Mouse (Mus musculus): Measurements from ENCODE around the gene Sfxn3.
"Not testable (repeated sequence)": the region's sequence is repeated elsewhere in the genome, so short reads cannot be mapped to it uniquely, and the experiment has no call there.

Gene Sfxn3

GRCm38 (mm10) chr19:45018351-45018831 is 28.9 kb upstream of the Sfxn3 start:
- DNase-seq (ENCODE audit: low read depth): no peak

DNA sequence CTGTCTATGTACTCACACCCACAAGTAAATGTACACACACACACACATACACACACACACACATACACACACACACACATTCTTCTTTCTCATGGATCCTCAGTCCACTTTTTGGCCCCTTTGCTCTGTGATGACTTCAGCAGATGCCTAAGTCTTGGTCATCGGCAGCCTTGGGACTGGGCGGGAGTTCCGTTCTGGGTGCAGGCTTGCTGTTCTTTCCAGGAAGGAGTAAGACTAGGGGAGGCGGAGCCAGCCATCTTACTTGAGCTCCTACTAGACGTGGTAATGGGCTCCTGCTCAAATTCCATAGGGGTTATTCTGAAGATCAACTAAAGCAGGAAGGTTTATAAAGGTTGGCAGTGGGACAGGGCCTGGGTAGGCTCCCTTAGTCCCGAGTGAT is 27.0 kb upstream of the Sfxn3 start:
- no peak for DNase-seq (ENCODE audit: low read depth)

GRCm38 (mm10) chr19:45021362-45021761 is 25.9 kb upstream of the Sfxn3 start:
- no peak for DNase-seq (ENCODE audit: low read depth)

- DNase-seq (ENCODE audit: low read depth): no peak
These were observed 23.3 kb upstream of the Sfxn3 start for GRCm38 (mm10) chr19:45023993-45024392.

- no peak for DNase-seq (ENCODE audit: low read depth)
These were observed 22.5 kb upstream of the Sfxn3 start for GRCm38 (mm10) chr19:45024775-45025174.

GRCm38 (mm10) chr19:45025937-45026568 is 21.2 kb upstream of the Sfxn3 start:
- no peak for DNase-seq (ENCODE audit: low read depth)

- no peak for DNase-seq (ENCODE audit: low read depth)
These were observed 20.2 kb upstream of the Sfxn3 start for GRCm38 (mm10) chr19:45026958-45027670.

- no peak for DNase-seq (ENCODE audit: low read depth)
These were observed 19.5 kb upstream of the Sfxn3 start for GRCm38 (mm10) chr19:45027848-45028247.

DNA sequence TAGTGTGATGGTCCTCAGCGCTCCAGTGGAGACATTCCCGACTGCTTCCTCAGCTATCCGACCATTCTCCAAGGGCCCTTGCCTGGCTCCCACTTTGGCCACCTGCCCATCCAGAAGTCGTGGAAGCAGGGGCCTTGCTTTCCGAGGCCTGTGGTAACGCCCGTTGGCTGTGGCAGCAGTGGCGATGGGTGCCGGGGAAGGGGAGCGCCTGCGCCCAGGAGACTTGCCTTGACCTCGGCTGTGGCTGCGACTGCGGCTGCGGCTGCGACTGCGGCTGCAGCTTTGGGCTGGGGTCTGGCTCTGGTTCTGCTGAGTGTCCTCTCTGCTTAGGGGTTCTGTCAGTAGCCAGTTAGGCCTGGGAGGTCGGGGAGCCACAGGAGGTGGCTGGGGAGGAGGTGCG is 18.6 kb upstream of the Sfxn3 start:
- DNase-seq (ENCODE audit: low read depth): no peak

GRCm38 (mm10) chr19:45029571-45029970 is 17.7 kb upstream of the Sfxn3 start:
- DNase-seq (ENCODE audit: low read depth): no peak

GRCm38 (mm10) chr19:45030111-45030510 is 17.2 kb upstream of the Sfxn3 start:
- DNase-seq (ENCODE audit: low read depth): peak; percentile 82

DNA sequence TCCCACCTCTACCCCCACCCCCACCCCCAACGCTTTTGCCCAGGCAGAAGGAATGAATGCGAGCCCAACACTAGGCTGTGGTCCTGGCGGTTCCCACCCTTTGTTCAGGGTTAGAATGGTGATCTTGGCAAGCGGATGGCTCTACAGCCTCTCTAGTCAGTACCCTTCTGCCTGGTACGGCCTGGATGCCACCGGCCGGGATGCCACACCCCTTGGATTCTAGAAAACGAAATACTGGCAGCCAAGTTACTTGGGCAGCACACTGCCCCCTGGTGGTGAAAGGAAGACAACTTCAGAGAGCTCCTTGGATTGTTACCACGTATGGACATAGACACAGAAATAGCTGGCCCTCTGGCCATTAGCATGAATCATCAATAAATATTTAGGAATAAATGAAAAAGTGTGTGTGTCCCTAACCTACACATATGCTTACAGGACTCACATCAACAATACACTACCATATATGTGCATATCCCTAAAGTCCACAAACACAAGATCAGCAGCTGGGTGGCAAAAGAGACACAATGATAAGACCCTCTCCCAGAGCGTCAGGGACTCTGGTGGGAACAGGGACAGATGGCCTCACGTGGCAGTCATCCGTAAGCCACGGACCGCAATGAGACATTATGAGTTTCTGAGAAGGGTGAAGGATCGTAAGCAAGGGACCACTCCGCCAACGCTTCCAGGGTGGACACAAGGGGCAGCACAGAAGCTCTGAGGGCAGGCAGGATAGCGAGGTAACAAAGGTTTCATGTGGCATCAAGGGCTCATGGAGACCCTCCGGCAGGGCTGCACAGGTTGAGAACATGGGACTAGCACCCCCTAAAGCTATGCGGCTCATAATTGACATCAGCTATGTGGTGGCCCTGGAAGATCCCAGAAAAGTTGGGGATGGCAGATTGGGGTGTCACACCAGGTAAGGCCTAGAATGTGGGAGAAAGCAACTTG is 16.3 kb upstream of the Sfxn3 start:
- peak; percentile 90 for DNase-seq (ENCODE audit: low read depth)

DNA sequence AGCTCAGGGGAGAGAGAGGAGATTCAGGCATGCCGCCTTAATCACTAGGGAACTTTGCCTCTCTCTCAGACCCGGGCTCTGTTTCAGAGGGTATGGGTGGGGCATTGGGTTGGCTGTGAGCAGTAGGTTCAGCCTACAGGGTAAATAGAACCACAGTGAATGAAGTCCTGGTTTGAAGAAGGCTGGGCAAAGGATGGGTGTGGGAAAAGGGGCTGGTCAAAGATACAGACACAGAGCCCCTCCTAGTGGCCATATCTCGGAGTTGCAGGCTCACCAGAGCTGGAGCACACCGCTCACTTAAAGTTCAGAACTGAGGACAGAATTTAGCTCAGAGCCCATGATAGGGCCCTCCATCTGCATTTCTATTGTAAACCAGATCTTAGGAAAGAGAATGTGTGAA is 15.5 kb upstream of the Sfxn3 start:
- DNase-seq (ENCODE audit: low read depth): peak; percentile 83

GRCm38 (mm10) chr19:45032570-45033332 is 14.6 kb upstream of the Sfxn3 start:
- DNase-seq (ENCODE audit: low read depth): peak; percentile 54

DNA sequence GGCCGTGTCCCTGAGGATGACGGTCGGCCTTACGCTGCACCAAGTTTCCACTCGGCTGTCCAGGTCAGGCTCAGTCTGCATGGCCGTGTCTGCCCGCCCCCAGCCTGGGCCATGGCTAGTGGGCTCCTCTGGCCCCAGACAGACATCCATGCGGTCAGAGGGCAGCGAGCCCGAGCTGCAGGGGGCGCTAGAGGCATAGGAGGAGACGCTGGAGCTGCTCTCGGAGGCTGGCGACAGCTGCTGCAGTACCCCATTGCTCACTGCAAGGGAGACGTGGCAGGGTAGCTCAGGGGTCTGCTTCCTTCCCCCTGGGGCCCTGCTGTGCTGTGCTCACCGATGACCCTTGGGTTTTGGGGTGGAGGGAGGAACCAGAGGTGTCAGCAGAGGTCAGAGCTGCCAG is 10.4 kb upstream of the Sfxn3 start:
- peak; percentile 62 for DNase-seq (ENCODE audit: low read depth)

DNA sequence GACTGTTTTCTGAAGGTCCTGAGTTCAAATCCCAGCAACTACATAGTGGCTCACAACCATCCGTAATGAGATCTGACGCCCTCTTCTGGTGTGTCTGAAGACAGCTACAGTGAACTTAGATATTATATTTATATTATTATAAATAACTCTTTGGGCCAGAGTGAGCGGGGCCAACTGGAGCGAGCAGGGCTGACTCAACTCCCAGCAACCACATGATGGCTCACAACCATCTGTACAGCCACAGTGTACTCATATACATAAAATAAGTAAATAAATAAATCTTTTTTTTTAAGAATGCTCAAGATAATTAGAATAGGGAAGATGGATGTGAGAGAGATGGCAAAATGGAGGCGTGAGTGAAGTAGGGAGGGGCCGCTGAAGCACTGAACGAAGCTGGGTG is 9.1 kb upstream of the Sfxn3 start:
- not testable (repeated sequence) for DNase-seq (ENCODE audit: low read depth)

DNA sequence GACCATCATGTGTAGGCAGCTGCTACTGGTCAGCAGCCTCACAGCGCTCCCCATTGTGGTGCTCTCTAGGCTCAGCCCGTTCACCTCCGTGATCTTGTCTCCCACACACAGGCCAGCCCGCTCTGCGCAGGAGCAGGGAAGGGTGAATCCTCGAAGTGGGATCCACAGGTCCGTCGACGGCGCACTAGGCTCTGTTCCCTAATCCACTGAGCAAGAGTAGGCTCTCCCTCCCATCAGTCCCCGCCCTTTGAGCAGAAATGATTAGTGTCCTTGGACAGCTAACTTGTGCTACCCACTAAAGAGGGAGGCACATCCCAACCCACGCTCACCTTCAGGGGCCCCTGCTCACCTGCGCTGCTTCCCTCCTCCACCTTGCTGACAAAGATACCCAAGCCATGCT is 7.1 kb upstream of the Sfxn3 start:
- DNase-seq (ENCODE audit: low read depth): no peak

DNA sequence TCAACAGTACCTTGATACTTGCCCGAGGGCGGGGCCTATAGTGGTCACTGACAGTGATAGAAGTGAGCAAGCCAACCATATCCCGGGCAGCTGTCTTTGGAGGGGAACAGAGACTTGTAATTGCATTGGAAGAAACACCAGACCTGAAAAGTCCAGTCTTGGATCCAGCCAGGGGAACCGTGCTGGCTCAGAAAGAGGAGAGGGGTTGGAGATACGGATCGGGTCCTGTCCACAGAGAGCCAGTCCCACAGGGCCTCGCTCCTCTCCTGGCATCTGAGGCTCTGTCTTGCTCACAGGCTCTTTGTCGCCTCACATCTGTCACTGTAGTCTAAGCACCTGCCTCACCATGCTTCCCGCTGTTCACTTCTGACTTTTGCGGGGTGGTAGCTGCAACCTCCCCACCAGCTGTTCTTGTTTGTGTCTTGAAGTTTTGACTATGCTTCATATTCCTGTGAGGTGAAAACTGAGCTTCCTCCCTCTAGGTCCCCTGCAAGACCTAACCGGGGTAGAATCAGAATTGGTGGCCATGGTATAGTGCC is 2.8 kb upstream of the Sfxn3 start:
- DNase-seq (ENCODE audit: low read depth): no peak

GRCm38 (mm10) chr19:45045236-45045635 is 2.1 kb upstream of the Sfxn3 start:
- DNase-seq (ENCODE audit: low read depth): no peak

DNA sequence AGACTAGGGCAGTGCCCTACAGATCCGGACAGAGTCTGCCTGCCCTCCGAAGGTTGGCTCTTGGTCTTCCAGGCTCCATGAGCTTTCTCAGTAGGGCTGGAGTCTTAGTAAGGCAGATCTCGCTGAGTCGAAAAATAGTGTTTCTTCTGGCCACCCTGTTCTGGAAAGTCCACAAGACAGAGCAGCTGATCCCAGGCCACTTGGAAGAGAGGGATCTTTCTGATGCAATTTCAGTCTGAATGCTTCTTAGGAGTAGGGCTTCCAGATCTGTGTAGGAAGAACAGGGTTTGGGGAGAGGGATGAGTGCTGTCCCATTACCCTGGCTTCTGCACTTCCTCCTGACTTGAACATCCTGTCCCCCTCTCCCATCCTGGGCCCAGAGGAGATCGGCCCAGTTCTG is 1.7 kb upstream of the Sfxn3 start, which contains the start of gene Pdzd7:
Gene Pdzd7 (minus strand): TSS at position 67 of the 400 bp plus-strand sequence.
- no peak for DNase-seq (ENCODE audit: low read depth)

DNA sequence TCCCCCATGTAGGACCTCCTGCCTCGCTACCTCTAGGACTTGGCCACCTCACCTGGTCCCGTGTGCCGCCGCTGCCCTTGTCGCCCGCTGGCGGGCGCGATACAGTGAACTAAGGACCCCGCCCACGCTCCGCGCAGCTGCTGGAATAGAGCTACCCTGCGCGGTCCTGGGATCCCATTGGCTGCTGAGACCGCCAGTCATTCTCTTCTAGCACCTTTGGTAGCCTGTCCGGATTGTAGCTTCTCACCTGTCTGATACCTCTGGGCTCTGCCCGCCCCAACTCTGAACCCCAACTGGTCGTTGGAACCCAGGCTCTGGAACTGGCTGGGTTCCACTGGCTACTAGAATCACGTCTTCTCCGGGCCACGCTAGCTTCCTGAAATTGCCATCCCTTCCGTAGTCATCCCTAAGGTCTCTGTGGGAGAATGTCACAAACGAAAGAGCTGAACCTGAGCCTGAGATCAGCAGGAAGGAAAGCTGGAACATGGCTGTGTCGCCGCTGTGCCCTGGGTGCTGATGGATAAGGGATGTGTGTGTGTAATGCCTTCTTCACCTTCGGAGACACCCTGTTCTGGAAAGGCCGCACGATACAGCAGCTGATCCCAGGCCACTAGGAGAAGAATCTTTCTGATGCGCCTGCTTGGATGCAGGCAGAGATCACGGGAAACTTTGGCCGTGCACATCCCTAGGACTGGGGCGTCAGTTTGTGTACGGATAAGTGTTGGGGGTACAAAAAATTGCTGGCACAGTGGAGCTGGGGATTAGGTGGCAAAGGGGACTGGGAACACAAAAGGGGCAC is 581 bp upstream of the Sfxn3 start:
- DNase-seq (ENCODE audit: low read depth): peak; percentile 85

All from naive thymus-derived CD4-positive, alpha-beta T cell, adult 2 months (primary cell).